Mouse (Mus musculus) right cerebral cortex, postnatal 36 days (tissue): Measurements from ENCODE around the gene A630023A22Rik.

Experiments used
- DNase-seq, 2 experiments: peaks; one replicate each; pipeline ENCODE4 v3.0.0; 2022; ENCODE audit warnings: low spot score in 2 of 2, mixed read lengths in 1 of 2

The A630023A22Rik gene

GRCm38 (mm10) chr14:34087856-34088398 is 14.6 kb downstream of the A630023A22Rik start:
- DNase-seq = no peak

GRCm38 (mm10) chr14:34086806-34087205 is 15.7 kb downstream of the A630023A22Rik start:
- DNase-seq = no peak

GRCm38 (mm10) chr14:34085731-34086130 is 16.8 kb downstream of the A630023A22Rik start, which contains the start of gene Anxa8:
TSS of gene Anxa8 (plus strand) at chr14:34085981.
- no peak for DNase-seq

- peak; percentile 9 to 40 for DNase-seq
Observed at GRCm38 (mm10) chr14:34080321-34080997, 22.1 kb downstream of the A630023A22Rik start.

GRCm38 (mm10) chr14:34078293-34078692 is 24.3 kb downstream of the A630023A22Rik start:
- no peak for DNase-seq

GRCm38 (mm10) chr14:34077222-34077621 is 25.3 kb downstream of the A630023A22Rik start:
- no peak for DNase-seq

GRCm38 (mm10) chr14:34075346-34075745 is 27.2 kb downstream of the A630023A22Rik start:
- no peak for DNase-seq

GRCm38 (mm10) chr14:34071665-34072064 is 30.9 kb downstream of the A630023A22Rik start:
- DNase-seq = no peak

GRCm38 (mm10) chr14:34052516-34052915 is 50.0 kb downstream of the A630023A22Rik start, which contains the start of gene Antxrl:
TSS of gene Antxrl (plus strand) at chr14:34052707.
- DNase-seq = no peak

- no peak for DNase-seq
Observed at GRCm38 (mm10) chr14:34050101-34050779, 52.3 kb downstream of the A630023A22Rik start.

- DNase-seq = no peak
Observed at GRCm38 (mm10) chr14:34043341-34043740, 59.2 kb downstream of the A630023A22Rik start.

GRCm38 (mm10) chr14:34041241-34041640 is 61.3 kb downstream of the A630023A22Rik start:
- no peak for DNase-seq

- DNase-seq = no peak
Observed at GRCm38 (mm10) chr14:34033841-34034610, 68.5 kb downstream of the A630023A22Rik start.

GRCm38 (mm10) chr14:34026710-34027109 is 75.8 kb downstream of the A630023A22Rik start:
- DNase-seq = no peak

GRCm38 (mm10) chr14:34016938-34017337 is 85.6 kb downstream of the A630023A22Rik start:
- no peak for DNase-seq

GRCm38 (mm10) chr14:34016381-34016780 is 86.2 kb downstream of the A630023A22Rik start, which contains the start of gene Gm5460:
TSS of gene Gm5460 (plus strand) at chr14:34016758.
- no peak for DNase-seq

GRCm38 (mm10) chr14:34015063-34015462 is 87.5 kb downstream of the A630023A22Rik start, which contains the start of gene Gm30083:
TSS of gene Gm30083 (minus strand) at chr14:34015182.
- DNase-seq = no peak

GRCm38 (mm10) chr14:34002358-34002757 is 100.2 kb downstream of the A630023A22Rik start:
- DNase-seq = no peak

GRCm38 (mm10) chr14:34001445-34001844 is 101.1 kb downstream of the A630023A22Rik start:
- DNase-seq = no peak
